Mouse (Mus musculus): ENCODE measurements around the gene Kcnj6.

DNA sequence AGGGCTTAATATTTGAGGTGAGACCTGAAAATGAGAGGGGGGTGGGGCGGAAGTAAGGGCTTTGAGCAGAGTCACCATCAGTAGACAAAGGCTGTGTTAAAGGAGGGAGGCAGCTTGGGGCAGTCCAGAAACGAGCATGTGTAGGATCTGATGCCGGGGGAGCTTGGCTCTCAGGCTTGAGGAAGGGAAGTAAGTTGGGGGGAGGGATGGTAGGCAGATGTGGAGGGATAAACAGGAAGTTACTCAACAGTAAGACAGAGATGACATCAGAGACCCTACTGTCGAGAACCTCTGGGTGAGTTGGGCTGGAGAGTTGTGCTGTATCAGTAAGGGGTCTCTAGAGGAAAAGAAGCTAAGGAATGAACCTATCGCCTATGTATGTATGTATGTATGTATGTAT is 223.6 kb downstream of the Kcnj6 start:
- TF ChIP-seq USF1 (IDR thresholded peaks at IDR 0.05; ENCODE audit: low read depth) (no peak), POLR2AphosphoS2 (IDR thresholded peaks at IDR 0.05; ENCODE audit: insufficient read length, low read depth) (no peak), POLR2A (IDR thresholded peaks at IDR 0.05; ENCODE audit: insufficient read length, low read depth) (no peak), TCF3 (IDR thresholded peaks at IDR 0.05; ENCODE audit: insufficient read length, low read depth) (no peak), E2F4 (IDR thresholded peaks at IDR 0.05; ENCODE audit: insufficient read depth) (no peak), SRF (IDR thresholded peaks at IDR 0.05; ENCODE audit: control insufficient read depth, insufficient read length, low read depth) (no peak), TCF12 (IDR thresholded peaks at IDR 0.05; ENCODE audit: insufficient read depth, poor library complexity, severe bottlenecking) (no peak), MAX (IDR thresholded peaks at IDR 0.05; ENCODE audit: low read depth) (no peak), MYOG (IDR thresholded peaks at IDR 0.05; ENCODE audit: control insufficient read depth in 1 of 3, insufficient read depth in 1 of 3, insufficient read length in 2 of 3, low read depth in 2 of 3) (no peak), CEBPB (IDR thresholded peaks at IDR 0.05; ENCODE audit: insufficient read depth, poor library complexity, severe bottlenecking) (no peak), MYOD1 (IDR thresholded peaks at IDR 0.05; ENCODE audit: control insufficient read depth in 1 of 3, insufficient read length in 2 of 3, low read depth in 2 of 3) (no peak)

Measured in myocyte (in vitro differentiated cells).